Mouse (Mus musculus) bone marrow macrophage, adult 2 months (primary cell): ENCODE measurements around the gene Dnm1.

Source experiments
- CTCF ChIP-seq: IDR thresholded peaks from 2 replicates; pipeline ENCODE4 v1.5.1; 2012; ENCODE audit warnings: low read depth, mild to moderate bottlenecking, low read length, moderate library complexity
- POLR2A ChIP-seq: IDR thresholded peaks from 2 replicates; pipeline ENCODE4 v1.6.1; 2012; ENCODE audit warnings: mild to moderate bottlenecking, low read depth, low read length, borderline replicate concordance

GRCm38 (mm10) chr2:32324322-32324721 lies 28.8 kb downstream of the Dnm1 start:
- TF ChIP-seq CTCF (no peak), POLR2A (no peak)
